28 mouse cellular contexts compared by ENCODE assay signal in genomic region chr6:86426358-86426757, GRCm38 (mm10). TPM values are rescaled to one million over a fixed set of nuclear protein-coding genes. Genes with fewer than 3 reads are reported as not detected.
"Had no signal": no experiment of that assay in that cellular context is flagged by ENCODE, and none has a peak within 500 bp of the region (broad histone marks: within the 10 kb centered on the region; RNA-seq: fewer than 3 reads in every experiment).

TSS of gene Gm44790 (plus strand) at chr6:86426658.

- H3K4me1 ChIP-seq: embryonic facial prominence, embryonic 10.5 days; embryonic facial prominence, embryonic 12.5 days; embryonic facial prominence, embryonic 13.5 days; embryonic facial prominence, embryonic 15.5 days; forebrain, embryonic 10.5 days; forebrain, embryonic 12.5 days; forebrain, embryonic 13.5 days; forebrain, embryonic 15.5 days had no signal

- H3K27me3 ChIP-seq: embryonic facial prominence, embryonic 12.5 days; embryonic facial prominence, embryonic 13.5 days; embryonic facial prominence, embryonic 15.5 days; forebrain, embryonic 12.5 days; forebrain, embryonic 13.5 days; forebrain, embryonic 15.5 days had no signal

- H3K4me3 ChIP-seq: embryonic facial prominence, embryonic 10.5 days; embryonic facial prominence, embryonic 12.5 days; embryonic facial prominence, embryonic 13.5 days; embryonic facial prominence, embryonic 15.5 days; erythroblast, embryonic 14.5 days; forebrain, embryonic 10.5 days; forebrain, embryonic 12.5 days; forebrain, embryonic 13.5 days; forebrain, embryonic 15.5 days; gastrocnemius, adult 2 months; heart, adult 2 months had no signal

- DNase-seq: cerebellum, adult 8-10 months; cerebellum, adult 9-10 months; cerebellum, adult 9-11 months; cerebellum, postnatal 10 days; cerebellum, postnatal 14 days; cerebellum, postnatal 25 days; cerebellum, postnatal 36 days; embryo, embryonic 11 days; forebrain, postnatal 0 days; gastrocnemius, adult 2 months; gastrocnemius, postnatal 10 days; gastrocnemius, postnatal 14 days; gastrocnemius, postnatal 25 days; gastrocnemius, postnatal 36 days; heart, adult 18-20 months; heart, adult 2 months had no signal

- H3K27ac ChIP-seq: embryonic facial prominence, embryonic 10.5 days; embryonic facial prominence, embryonic 12.5 days; embryonic facial prominence, embryonic 13.5 days; embryonic facial prominence, embryonic 15.5 days; forebrain, embryonic 10.5 days; forebrain, embryonic 12.5 days; forebrain, embryonic 13.5 days; forebrain, embryonic 15.5 days; gastrocnemius, adult 2 months; heart, adult 2 months had no signal

RNA-seq across cellular contexts. Expression of gene Gm44790, which starts in this region (rescaled TPM):
- polyA plus RNA-seq: embryonic facial prominence, embryonic 11.5 days; embryonic facial prominence, embryonic 12.5 days; embryonic facial prominence, embryonic 13.5 days; embryonic facial prominence, embryonic 14.5 days; embryonic facial prominence, embryonic 15.5 days; erythroblast, embryonic 14.5 days; forebrain, embryonic 12.5 days; forebrain, embryonic 15.5 days; forebrain, embryonic 16.5 days; heart, adult 2 months had no signal
